Mouse (Mus musculus): ENCODE data around the gene Gnl1.

DNA sequence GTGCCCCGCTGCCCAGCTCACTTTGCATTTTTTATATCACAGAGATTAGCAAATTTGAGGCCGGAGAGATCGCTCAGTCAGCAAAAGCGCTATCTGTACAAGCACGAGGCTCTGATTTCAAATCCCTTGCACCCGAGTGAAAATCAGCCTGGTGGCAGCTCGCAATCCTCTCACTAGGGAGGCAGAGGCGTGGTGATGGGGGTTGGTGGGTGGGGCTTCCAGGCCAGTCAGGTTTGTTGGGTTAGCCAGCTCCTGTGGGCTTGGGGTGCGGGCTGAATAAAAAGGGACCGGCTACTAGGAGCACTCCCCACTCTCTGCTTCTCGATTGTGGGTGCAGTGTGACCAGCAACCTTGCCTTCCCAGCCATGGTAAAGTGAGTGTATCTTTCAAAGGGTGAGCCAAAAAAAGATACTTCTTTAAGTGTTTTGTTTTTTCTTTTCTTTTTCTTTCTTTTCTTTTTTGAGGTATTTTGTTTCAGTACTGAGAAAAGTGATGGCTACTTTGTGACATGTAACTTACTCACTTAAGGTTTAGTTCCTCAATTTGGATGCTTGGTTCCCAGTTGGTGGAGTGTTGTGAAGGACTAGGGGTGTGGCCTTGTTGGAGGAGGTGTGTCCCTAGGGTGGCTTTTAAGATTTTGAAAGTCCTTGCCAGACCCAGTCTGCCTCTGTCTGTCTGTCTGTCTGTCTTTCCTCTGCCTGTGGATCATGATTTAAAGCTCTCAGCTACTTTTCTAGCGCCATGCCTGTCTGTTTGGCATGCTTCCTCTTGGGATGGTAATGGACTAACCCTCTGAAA lies 18.3 kb downstream of the Gnl1 start:
- TF ChIP-seq RCOR1 (conservative IDR thresholded peaks at IDR 0.05; ENCODE audit: low read depth, low read length) (no peak), MAX (IDR thresholded peaks at IDR 0.05; ENCODE audit: low read length) (no peak), POLR2A (IDR thresholded peaks at IDR 0.05; ENCODE audit: low read depth, low read length) (peak; percentile 90), JUN (IDR thresholded peaks at IDR 0.05; ENCODE audit: insufficient read depth, low read depth, low read length) (no peak), MEF2A (IDR thresholded peaks at IDR 0.05; ENCODE audit: borderline replicate concordance, low read depth, low read length) (0 out of 2 replicates have a peak, but pooled peaks have one; percentile 9), CTCF (conservative IDR thresholded peaks at IDR 0.05 in 1 of 2, IDR thresholded peaks at IDR 0.05 in 1 of 2; ENCODE audit: low read depth in 2 of 2, low read length in 2 of 2) (no peak; a peak in 1 of 4 replicates), EP300 (IDR thresholded peaks at IDR 0.05; ENCODE audit: low read length) (peak; percentile 39; the same call in 1 of the 2 replicates)
